Mouse (Mus musculus): Measurements from ENCODE around the gene Tjp1. TPM values are rescaled to one million over a fixed set of nuclear protein-coding genes. Genes with fewer than 3 reads are reported as not detected.

Tjp1 gene
- total and polyA plus RNA-seq, 2 experiments, result 6.4 to 19.1 TPM

DNA sequence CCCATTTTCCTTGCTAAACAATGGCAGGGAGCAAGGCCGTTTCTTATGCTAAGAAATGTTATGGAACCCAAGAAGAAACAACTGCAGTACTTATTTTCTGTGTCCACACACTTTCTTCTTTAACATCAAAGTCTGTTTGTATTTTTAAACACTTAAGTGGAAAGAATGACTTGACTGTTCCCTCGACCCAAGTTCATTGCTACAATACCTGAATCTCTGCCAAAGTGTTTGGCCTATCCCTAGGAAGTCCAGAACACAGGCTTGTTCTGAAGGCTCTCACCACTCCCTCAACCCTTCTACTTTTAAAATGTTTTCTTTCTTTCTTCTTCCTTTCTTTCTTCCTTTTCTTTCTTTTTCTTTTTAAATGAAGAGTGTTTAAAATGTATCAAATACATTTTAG, 71.5 kb downstream of the Tjp1 start:
- 47% methylated on average over 2 of the region's 2 CpGs for WGBS
- DNase-seq (ENCODE audit: extremely low read depth, low read depth, low spot score), result no peak
- Histone ChIP-seq H3K36me3 (ENCODE audit: control insufficient read depth, insufficient read depth, low read length) (no peaks in the 10 kb centered on the region), H3K27me3 (ENCODE audit: control insufficient read depth, insufficient read depth, low read length) (no peaks in the 10 kb centered on the region), H3K9ac (ENCODE audit: low read depth, low read length) (no peak overlapping the region), H3K4me3 (ENCODE audit: insufficient read depth, low read depth, low read length) (no peak overlapping the region), H3K4me1 (ENCODE audit: control insufficient read depth, insufficient read depth, low read length) (0 out of 2 replicates have a peak, but pooled peaks cover 1% of the 10 kb centered on the region), H3K79me2 (ENCODE audit: control insufficient read depth, insufficient read depth, low read length) (no peaks in the 10 kb centered on the region), H3K27ac (replicated peaks; ENCODE audit: insufficient read depth, low read depth, low read length) (no peak overlapping the region)
- TF ChIP-seq POLR2A (IDR thresholded peaks at IDR 0.05; ENCODE audit: extremely low read depth, insufficient read depth, low read length) (no peak), CTCF (IDR thresholded peaks at IDR 0.05; ENCODE audit: low read depth, low read length) (no peak)

GRCm38 (mm10) chr7:65455208-65455607, 72.4 kb downstream of the Tjp1 start:
- WGBS, result 91% methylated on average over 3 of the region's 3 CpGs
- no peak overlapping the region for H3K27ac ChIP-seq (replicated peaks; ENCODE audit: insufficient read depth, low read depth, low read length)
- no peaks in the 10 kb centered on the region for H3K27me3 ChIP-seq (ENCODE audit: control insufficient read depth, insufficient read depth, low read length)
- 0 out of 2 replicates have a peak, but pooled peaks cover 1% of the 10 kb centered on the region for H3K4me1 ChIP-seq (ENCODE audit: control insufficient read depth, insufficient read depth, low read length)
- H3K79me2 ChIP-seq (ENCODE audit: control insufficient read depth, insufficient read depth, low read length), result no peaks in the 10 kb centered on the region
- DNase-seq (ENCODE audit: extremely low read depth, low read depth, low spot score), result no peak
- H3K4me3 ChIP-seq (ENCODE audit: insufficient read depth, low read depth, low read length), result no peak overlapping the region
- TF ChIP-seq CTCF (IDR thresholded peaks at IDR 0.05; ENCODE audit: low read depth, low read length) (no peak), POLR2A (IDR thresholded peaks at IDR 0.05; ENCODE audit: extremely low read depth, insufficient read depth, low read length) (no peak)
- H3K9ac ChIP-seq (ENCODE audit: low read depth, low read length), result no peak overlapping the region
- no peaks in the 10 kb centered on the region for H3K36me3 ChIP-seq (ENCODE audit: control insufficient read depth, insufficient read depth, low read length)

- 65% methylated on average over 3 of the region's 3 CpGs for WGBS
- Histone ChIP-seq H3K36me3 (ENCODE audit: control insufficient read depth, insufficient read depth, low read length) (no peaks in the 10 kb centered on the region), H3K4me1 (ENCODE audit: control insufficient read depth, insufficient read depth, low read length) (no peaks in the 10 kb centered on the region), H3K9ac (ENCODE audit: low read depth, low read length) (no peak overlapping the region), H3K4me3 (ENCODE audit: insufficient read depth, low read depth, low read length) (no peak overlapping the region), H3K27me3 (ENCODE audit: control insufficient read depth, insufficient read depth, low read length) (no peaks in the 10 kb centered on the region), H3K27ac (replicated peaks; ENCODE audit: insufficient read depth, low read depth, low read length) (no peak overlapping the region), H3K79me2 (ENCODE audit: control insufficient read depth, insufficient read depth, low read length) (no peaks in the 10 kb centered on the region)
- TF ChIP-seq POLR2A (IDR thresholded peaks at IDR 0.05; ENCODE audit: extremely low read depth, insufficient read depth, low read length) (no peak), CTCF (IDR thresholded peaks at IDR 0.05; ENCODE audit: low read depth, low read length) (no peak)
- no peak for DNase-seq (ENCODE audit: extremely low read depth, low read depth, low spot score)
Observed at GRCm38 (mm10) chr7:65454269-65454668, 73.3 kb downstream of the Tjp1 start.

GRCm38 (mm10) chr7:65452246-65452645, 75.3 kb downstream of the Tjp1 start:
- H3K79me2 ChIP-seq (ENCODE audit: control insufficient read depth, insufficient read depth, low read length), result no peaks in the 10 kb centered on the region
- no peaks in the 10 kb centered on the region for H3K36me3 ChIP-seq (ENCODE audit: control insufficient read depth, insufficient read depth, low read length)
- TF ChIP-seq POLR2A (IDR thresholded peaks at IDR 0.05; ENCODE audit: extremely low read depth, insufficient read depth, low read length) (no peak), CTCF (IDR thresholded peaks at IDR 0.05; ENCODE audit: low read depth, low read length) (no peak)
- no peak for DNase-seq (ENCODE audit: extremely low read depth, low read depth, low spot score)
- H3K4me1 ChIP-seq (ENCODE audit: control insufficient read depth, insufficient read depth, low read length), result no peaks in the 10 kb centered on the region
- no peak overlapping the region for H3K4me3 ChIP-seq (ENCODE audit: insufficient read depth, low read depth, low read length)
- 87% methylated on average over 3 of the region's 3 CpGs for WGBS
- H3K9ac ChIP-seq (ENCODE audit: low read depth, low read length), result no peak overlapping the region
- no peak overlapping the region for H3K27ac ChIP-seq (replicated peaks; ENCODE audit: insufficient read depth, low read depth, low read length)
- no peaks in the 10 kb centered on the region for H3K27me3 ChIP-seq (ENCODE audit: control insufficient read depth, insufficient read depth, low read length)

GRCm38 (mm10) chr7:65450158-65450557, 77.4 kb downstream of the Tjp1 start:
- H3K4me1 ChIP-seq (ENCODE audit: control insufficient read depth, insufficient read depth, low read length), result no peaks in the 10 kb centered on the region
- H3K4me3 ChIP-seq (ENCODE audit: insufficient read depth, low read depth, low read length), result no peak overlapping the region
- H3K27ac ChIP-seq (replicated peaks; ENCODE audit: insufficient read depth, low read depth, low read length), result no peak overlapping the region
- no peaks in the 10 kb centered on the region for H3K27me3 ChIP-seq (ENCODE audit: control insufficient read depth, insufficient read depth, low read length)
- H3K79me2 ChIP-seq (ENCODE audit: control insufficient read depth, insufficient read depth, low read length), result no peaks in the 10 kb centered on the region
- 92% methylated on average over 5 of the region's 5 CpGs for WGBS
- DNase-seq (ENCODE audit: extremely low read depth, low read depth, low spot score), result no peak
- TF ChIP-seq POLR2A (IDR thresholded peaks at IDR 0.05; ENCODE audit: extremely low read depth, insufficient read depth, low read length) (no peak), CTCF (IDR thresholded peaks at IDR 0.05; ENCODE audit: low read depth, low read length) (no peak)
- H3K9ac ChIP-seq (ENCODE audit: low read depth, low read length), result no peak overlapping the region
- H3K36me3 ChIP-seq (ENCODE audit: control insufficient read depth, insufficient read depth, low read length), result no peaks in the 10 kb centered on the region

DNA sequence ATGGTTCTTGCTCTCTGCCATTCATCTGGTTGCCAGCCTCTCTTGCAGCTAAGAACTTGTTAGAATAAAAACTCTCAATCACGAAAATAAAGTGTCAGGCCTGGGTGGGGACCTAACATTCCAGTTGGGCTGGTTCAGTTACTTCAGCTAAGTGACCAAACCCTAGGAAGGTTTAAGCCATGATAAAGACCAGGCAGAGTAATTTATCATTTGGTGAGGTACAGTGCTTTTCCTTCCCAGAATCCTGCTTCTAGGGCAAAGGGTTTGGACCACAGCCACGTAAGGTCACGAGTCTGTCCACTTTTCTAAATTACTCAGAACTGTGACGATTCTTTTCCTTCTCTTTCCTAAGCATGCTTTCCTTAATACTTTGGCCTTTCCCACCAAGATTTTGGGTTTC, 86.1 kb downstream of the Tjp1 start:
- 29% methylated on average over 4 of the region's 4 CpGs for WGBS
- Histone ChIP-seq H3K27me3 (ENCODE audit: control insufficient read depth, insufficient read depth, low read length) (no peaks in the 10 kb centered on the region), H3K9ac (ENCODE audit: low read depth, low read length) (no peak overlapping the region), H3K79me2 (ENCODE audit: control insufficient read depth, insufficient read depth, low read length) (no peaks in the 10 kb centered on the region), H3K36me3 (ENCODE audit: control insufficient read depth, insufficient read depth, low read length) (no peaks in the 10 kb centered on the region), H3K4me1 (ENCODE audit: control insufficient read depth, insufficient read depth, low read length) (peaks cover 1% of the 10 kb centered on the region; the same call in 1 of the 2 replicates), H3K27ac (replicated peaks; ENCODE audit: insufficient read depth, low read depth, low read length) (no peak overlapping the region), H3K4me3 (ENCODE audit: insufficient read depth, low read depth, low read length) (no peak overlapping the region)
- peak; percentile 57 for DNase-seq (ENCODE audit: extremely low read depth, low read depth, low spot score)
- TF ChIP-seq CTCF (IDR thresholded peaks at IDR 0.05; ENCODE audit: low read depth, low read length) (no peak), POLR2A (IDR thresholded peaks at IDR 0.05; ENCODE audit: extremely low read depth, insufficient read depth, low read length) (no peak)

Measured in liver, adult 2 months (tissue).